Mouse (Mus musculus) kidney, embryonic 16.5 days (tissue): ENCODE results near the gene Inpp5e. TPM values are rescaled to one million over a fixed set of nuclear protein-coding genes. Genes with fewer than 3 reads are reported as not detected.
A peak's percentile ranks its signal among the peaks of the same experiment; 100 is the strongest.

Experiments used
- ATAC-seq: fragments of 200-750 bp; cut with Nextera tagmentation; 2 replicates; pipeline ENCODE4 v1.8.0; 2017; ENCODE audit warnings: moderate TSS enrichment; ENCODE audit not compliant: low FRiP score, low TSS enrichment
- H3K27ac ChIP-seq: fragments of 300-500 bp; sonication (generic); 2 replicates; pipeline ENCODE4 v1.5.1; 2014; ENCODE audit warnings: low read length
- H3K27me3 ChIP-seq: fragments of 300-500 bp; sonication (generic); 2 replicates; pipeline ENCODE4 v1.6.1; 2014; ENCODE audit warnings: low read length, control low read depth, mixed read lengths; ENCODE audit not compliant: insufficient read depth
- H3K36me3 ChIP-seq: fragments of 300-500 bp; sonication (generic); 2 replicates; pipeline ENCODE4 v1.6.1; 2014; ENCODE audit warnings: low read length, control low read depth, mixed read lengths; ENCODE audit not compliant: insufficient read depth
- H3K4me1 ChIP-seq: fragments of 300-500 bp; sonication (generic); 2 replicates; pipeline ENCODE4 v1.6.1; 2014; ENCODE audit warnings: low read length, control low read depth, mixed read lengths; ENCODE audit not compliant: insufficient read depth
- H3K4me2 ChIP-seq: fragments of 300-500 bp; sonication (generic); replicated peaks from 2 replicates; pipeline ENCODE4 v1.6.1; 2014; ENCODE audit warnings: low read depth, low read length
- H3K4me3 ChIP-seq: fragments of 300-500 bp; sonication (generic); 2 replicates; pipeline ENCODE4 v1.5.1; 2014; ENCODE audit warnings: mild to moderate bottlenecking, low read length
- H3K9ac ChIP-seq: fragments of 300-500 bp; sonication (generic); replicated peaks from 2 replicates; pipeline ENCODE4 v1.6.1; 2014; ENCODE audit warnings: low read length
- H3K9me3 ChIP-seq: fragments of 300-500 bp; sonication (generic); 2 replicates; pipeline ENCODE4 v1.6.1; 2016; ENCODE audit warnings: low read length, control low read depth
- WGBS: fragments of 180-500 bp; shearing (Covaris S2); extraction: QIAGEN DNeasy Blood & Tissue Kit; methylation state at CpG from one replicate; pipeline ENCODE4 v1.1.7; 2014; 5-methylcytosine and 5-hydroxymethylcytosine counted together
- polyA plus RNA-seq: library from polyadenylated mRNA; unstranded; fragments of >200 nt; fragmentation: Nextera tagmentation; extraction: Ambion mirVana; gene quantifications from 2 replicates; pipeline ENCODE4 v1.2.1, GENCODE M21; 2015

Inpp5e gene
- polyA plus RNA-seq, 1 experiment from 2014 or later = 24.9 TPM

DNA sequence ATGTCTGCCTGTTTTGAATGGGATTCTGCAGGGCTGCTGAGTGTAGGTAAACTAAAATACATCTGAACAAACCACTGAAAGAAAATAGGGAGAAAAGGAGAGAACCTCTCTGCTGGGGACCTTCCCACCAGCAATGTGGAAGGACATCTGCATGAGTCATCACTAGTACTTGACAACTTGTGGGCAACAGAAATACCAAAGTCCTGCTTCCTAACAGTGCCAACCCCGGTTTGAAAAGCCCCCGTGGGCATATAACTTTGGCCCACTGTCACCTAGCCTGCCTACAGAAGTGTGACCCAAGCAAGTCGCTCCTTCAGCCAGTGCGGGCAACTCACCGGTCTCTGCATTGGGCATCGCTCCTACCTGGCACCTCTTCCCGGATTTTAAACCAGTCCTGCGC, 36.6 kb downstream of the Inpp5e start:
- Histone ChIP-seq H3K9ac (no peak overlapping the region), H3K4me3 (no peak overlapping the region), H3K27me3 (no peaks in the 10 kb centered on the region), H3K9me3 (no peaks in the 10 kb centered on the region), H3K4me2 (no peak overlapping the region), H3K4me1 (no peaks in the 10 kb centered on the region), H3K27ac (no peak overlapping the region), H3K36me3 (peaks cover 85% of the 10 kb centered on the region)
- 94% methylated on average over 8 of the region's 8 CpGs for WGBS
- no peak for ATAC-seq

DNA sequence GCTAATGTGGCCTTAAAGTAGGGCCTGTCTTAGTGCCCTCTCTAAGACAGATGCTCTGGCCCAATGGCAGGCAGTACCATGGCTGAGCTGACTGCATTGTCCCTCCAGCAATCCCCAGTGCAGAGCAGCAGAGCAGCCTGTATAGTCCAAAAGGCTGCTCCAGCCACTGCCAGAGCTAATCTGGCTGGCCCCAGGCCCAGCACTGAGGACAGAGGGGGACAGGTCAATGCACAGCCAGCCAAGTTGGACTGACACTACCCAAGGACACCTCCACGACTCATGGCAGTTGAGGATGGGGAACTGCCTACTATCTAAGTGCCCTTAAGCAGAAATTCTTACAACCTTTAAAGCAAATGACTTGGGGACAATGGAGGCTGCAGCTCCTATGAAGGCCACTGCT, 40.4 kb downstream of the Inpp5e start:
- no peak overlapping the region for H3K9ac ChIP-seq
- H3K36me3 ChIP-seq = peaks cover 80% of the 10 kb centered on the region
- ATAC-seq = no peak

DNA sequence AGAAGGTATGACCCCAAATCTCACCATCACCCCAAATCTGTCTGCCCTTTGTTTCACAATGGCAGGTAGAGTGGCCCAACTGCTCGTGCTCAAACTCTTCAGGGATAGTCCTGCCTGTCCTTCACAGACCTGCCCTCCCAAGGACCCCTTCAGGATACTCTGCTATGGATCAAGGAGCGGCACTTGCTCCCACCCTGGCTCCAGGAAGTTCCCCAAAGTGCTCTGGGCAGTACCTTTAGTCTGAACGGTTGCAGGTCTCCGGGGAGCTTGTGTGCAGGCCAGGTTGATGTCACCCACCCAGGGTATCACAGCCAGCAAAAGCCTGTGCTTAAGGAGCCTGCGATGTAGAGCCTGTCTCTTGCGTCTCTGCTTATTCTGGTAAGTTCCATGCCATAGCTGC, 41.1 kb downstream of the Inpp5e start:
- ATAC-seq = no peak
- H3K4me1 ChIP-seq = no peaks in the 10 kb centered on the region
- H3K4me3 ChIP-seq = no peak overlapping the region
- no peak overlapping the region for H3K9ac ChIP-seq
- H3K27ac ChIP-seq = no peak overlapping the region
- no peaks in the 10 kb centered on the region for H3K9me3 ChIP-seq
- H3K4me2 ChIP-seq = no peak overlapping the region
- peaks cover 80% of the 10 kb centered on the region for H3K36me3 ChIP-seq
- 93% methylated on average over 6 of the region's 6 CpGs for WGBS
- no peaks in the 10 kb centered on the region for H3K27me3 ChIP-seq

More for the DNA sequence above, 40.4 kb downstream of the Inpp5e start:
- Histone ChIP-seq H3K4me1 (no peaks in the 10 kb centered on the region), H3K4me3 (no peak overlapping the region), H3K4me2 (no peak overlapping the region), H3K9me3 (no peaks in the 10 kb centered on the region), H3K27ac (no peak overlapping the region), H3K27me3 (no peaks in the 10 kb centered on the region)
- 95% methylated on average over 1 of the region's 1 CpGs for WGBS

DNA sequence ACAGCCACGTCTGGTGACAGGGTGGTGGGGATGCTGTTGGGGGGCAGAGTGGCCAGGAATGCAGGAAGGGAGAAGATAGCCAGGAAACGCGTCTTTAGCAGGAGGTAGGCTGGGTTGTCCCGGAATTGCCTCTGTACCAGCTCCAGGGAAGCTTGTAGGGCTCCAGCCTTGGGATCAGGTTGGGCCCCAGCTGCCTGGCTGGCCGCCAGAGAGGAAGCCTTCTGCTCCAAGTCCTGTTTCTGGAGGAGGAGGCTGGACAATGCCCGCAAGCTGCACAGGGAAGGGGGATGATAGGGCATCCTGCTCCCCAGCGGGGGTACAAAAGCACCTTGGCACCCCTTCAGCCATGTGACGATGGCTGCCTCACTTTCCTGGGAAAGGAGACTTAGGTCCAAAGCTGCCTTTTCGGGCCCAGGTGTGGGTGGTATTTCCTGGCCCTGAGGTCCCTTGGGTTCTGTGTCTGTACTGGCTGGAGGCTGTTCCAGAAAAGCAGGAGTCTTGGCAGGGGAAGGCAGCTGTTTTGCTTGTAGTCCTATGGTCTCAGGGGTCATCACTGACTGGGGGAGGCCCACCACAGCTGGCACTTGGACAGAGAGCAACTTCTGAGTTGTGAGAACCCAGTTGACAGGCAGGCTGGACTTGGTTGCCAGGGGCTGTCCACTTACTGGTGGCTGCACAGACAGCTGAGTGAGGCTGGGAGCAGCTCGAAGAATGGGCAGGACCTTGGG, 44.1 kb downstream of the Inpp5e start:
- H3K4me1 ChIP-seq = no peaks in the 10 kb centered on the region
- no peaks in the 10 kb centered on the region for H3K27me3 ChIP-seq
- H3K27ac ChIP-seq = peak overlapping the region; percentile 28; the same call in 1 of the 2 replicates
- 77% methylated on average over 10 of the region's 10 CpGs for WGBS
- H3K9me3 ChIP-seq = no peaks in the 10 kb centered on the region
- no peak overlapping the region for H3K9ac ChIP-seq
- no peak overlapping the region for H3K4me3 ChIP-seq
- H3K4me2 ChIP-seq = no peak overlapping the region
- H3K36me3 ChIP-seq = peaks cover 60% of the 10 kb centered on the region
- ATAC-seq = no peak

DNA sequence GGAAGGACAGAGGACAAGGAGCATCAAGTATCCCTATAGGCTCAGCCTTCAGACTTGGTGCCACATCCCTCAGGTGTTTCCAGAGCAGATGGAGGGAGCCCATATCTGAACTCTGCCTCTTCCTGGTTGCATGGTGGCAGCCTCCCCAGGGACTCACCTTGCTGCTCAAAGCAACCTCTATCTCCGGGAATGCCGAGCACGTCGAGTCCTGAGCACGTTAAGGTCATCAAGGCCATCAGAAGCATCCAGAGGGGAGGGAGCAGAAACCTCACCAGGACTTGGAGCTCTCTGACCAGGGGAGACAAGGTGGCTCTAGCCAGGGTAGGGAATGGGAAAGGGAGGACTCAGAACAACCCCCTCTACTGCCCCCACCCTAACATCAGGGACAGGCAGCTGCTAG, 45.5 kb downstream of the Inpp5e start:
- H3K4me2 ChIP-seq = no peak overlapping the region
- no peak overlapping the region for H3K4me3 ChIP-seq
- H3K4me1 ChIP-seq = no peaks in the 10 kb centered on the region
- no peaks in the 10 kb centered on the region for H3K27me3 ChIP-seq
- ATAC-seq = no peak
- H3K36me3 ChIP-seq = peaks cover 48% of the 10 kb centered on the region
- no peaks in the 10 kb centered on the region for H3K9me3 ChIP-seq
- WGBS = 80% methylated on average over 5 of the region's 5 CpGs
- H3K27ac ChIP-seq = no peak overlapping the region
- no peak overlapping the region for H3K9ac ChIP-seq

DNA sequence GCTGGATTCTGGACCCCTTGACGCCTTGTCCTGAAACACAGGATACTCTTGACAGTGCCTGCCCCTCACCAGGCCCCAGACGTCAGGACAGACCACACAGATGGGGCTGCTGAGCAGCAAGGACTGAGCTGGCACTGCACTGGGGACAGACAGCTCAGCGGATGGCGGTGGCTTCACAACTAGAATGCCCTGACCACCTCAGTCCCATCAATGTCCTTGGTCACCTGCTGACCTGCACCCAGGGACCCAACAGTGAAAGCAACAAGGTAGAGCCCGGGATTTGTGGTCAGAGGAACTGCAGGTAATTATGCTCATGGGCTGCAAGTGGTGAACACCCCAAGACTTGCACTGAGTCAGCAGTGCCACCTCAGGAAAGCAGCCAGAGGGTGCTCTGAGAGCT, 46.0 kb downstream of the Inpp5e start:
- Histone ChIP-seq H3K36me3 (peaks cover 44% of the 10 kb centered on the region), H3K27ac (no peak overlapping the region), H3K4me3 (no peak overlapping the region), H3K27me3 (no peaks in the 10 kb centered on the region), H3K9me3 (no peaks in the 10 kb centered on the region), H3K9ac (no peak overlapping the region), H3K4me2 (no peak overlapping the region), H3K4me1 (no peaks in the 10 kb centered on the region)
- 88% methylated on average over 5 of the region's 5 CpGs for WGBS
- no peak for ATAC-seq

DNA sequence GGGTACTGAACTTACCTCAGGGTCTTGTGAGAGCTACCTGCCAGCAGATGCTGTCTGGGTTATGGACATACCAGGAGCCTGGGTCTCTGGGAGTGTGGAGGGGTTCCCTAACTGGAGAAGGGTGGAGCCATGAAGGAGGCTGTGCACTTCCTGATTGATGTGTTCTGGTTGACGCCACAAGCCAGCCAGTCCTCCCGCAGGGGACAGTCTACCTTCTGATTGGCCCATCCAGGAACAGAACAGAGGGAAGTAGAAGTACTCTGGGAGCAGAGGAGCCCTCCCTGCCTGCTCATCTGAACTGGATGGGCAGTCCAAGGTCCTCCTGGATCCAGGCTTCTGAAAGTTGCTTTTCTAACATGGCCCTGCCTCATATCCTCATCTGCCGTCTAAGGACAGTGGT, 48.2 kb downstream of the Inpp5e start, which contains the start of gene Card9:
Gene Card9 (minus strand): TSS at position 147 of the 400 bp plus-strand sequence.
- H3K4me1 ChIP-seq = peaks cover 4% of the 10 kb centered on the region; the same call in 1 of the 2 replicates
- H3K4me2 ChIP-seq = no peak within 1 kb of the TSS
- H3K27ac ChIP-seq = no peak within 1 kb of the TSS
- no peak within 1 kb of the TSS for H3K4me3 ChIP-seq
- H3K9ac ChIP-seq = no peak within 1 kb of the TSS; the same call in 1 of the 2 replicates
- H3K36me3 ChIP-seq = peaks cover 23% of the 10 kb centered on the region; the same call in 1 of the 2 replicates
- no peaks in the 10 kb centered on the region for H3K27me3 ChIP-seq
- WGBS = 43% methylated on average over 3 of the region's 3 CpGs
- no peak for ATAC-seq
- H3K9me3 ChIP-seq = no peaks in the 10 kb centered on the region

DNA sequence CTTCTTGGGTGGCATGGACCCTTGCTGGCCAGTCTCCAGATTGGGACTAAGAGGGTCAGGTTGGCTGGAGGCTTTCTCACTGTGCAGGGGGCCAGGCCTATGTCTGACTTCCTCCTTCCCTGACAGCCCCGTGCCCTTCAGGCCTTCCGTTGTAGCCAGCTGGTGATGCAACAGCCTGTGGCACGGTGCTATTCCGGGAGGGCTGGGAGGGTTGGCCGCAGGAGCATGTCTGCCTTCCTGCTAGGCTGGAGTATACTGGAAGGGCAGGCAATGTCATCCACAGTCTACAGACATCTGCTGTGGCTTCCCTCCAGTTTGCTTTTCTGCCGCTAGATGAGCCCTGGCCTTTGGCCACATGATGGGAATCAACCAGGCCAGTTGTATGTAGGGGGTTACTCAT, 49.0 kb downstream of the Inpp5e start:
- no peak overlapping the region for H3K27ac ChIP-seq
- H3K27me3 ChIP-seq = no peaks in the 10 kb centered on the region

DNA sequence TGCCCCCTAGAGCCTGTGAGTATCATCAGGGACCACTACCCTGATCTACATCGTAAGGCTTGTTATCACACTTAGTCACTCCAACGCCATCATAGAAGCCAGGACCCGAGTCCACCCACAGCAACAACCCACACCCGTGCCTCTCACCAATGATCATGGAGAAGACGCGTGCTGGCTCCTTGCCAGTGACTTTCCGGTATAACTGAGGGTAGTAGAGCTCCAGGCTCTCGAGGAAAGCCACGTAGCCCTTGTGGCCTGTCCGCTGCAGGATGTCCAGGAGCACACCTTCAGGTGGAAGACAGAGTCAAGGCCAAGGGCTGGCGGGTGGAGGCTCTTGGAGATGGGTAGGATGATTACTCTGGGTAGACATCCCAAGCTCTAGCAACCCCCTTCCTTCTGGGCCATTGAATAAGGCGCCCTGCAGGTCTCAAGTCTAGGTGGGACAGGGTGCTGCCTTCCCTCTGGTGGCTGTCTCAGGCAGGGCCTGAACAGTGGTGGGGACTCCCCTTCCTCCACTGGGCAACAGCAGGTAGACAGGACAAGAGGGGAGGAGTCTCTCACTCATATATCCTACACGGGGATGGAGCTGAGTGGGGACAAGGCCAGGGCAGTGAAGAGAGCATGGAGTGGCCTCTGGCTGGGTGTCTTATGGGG, 50.2 kb downstream of the Inpp5e start:
- Histone ChIP-seq H3K9ac (no peak overlapping the region), H3K4me3 (no peak overlapping the region)
- ATAC-seq = no peak; the same call in 1 of the 2 replicates

More for the DNA sequence above, 49.0 kb downstream of the Inpp5e start:
- no peak overlapping the region for H3K9ac ChIP-seq
- no peaks in the 10 kb centered on the region for H3K9me3 ChIP-seq
- WGBS = 83% methylated on average over 6 of the region's 6 CpGs
- ATAC-seq = no peak
- peaks cover 4% of the 10 kb centered on the region; the same call in 1 of the 2 replicates for H3K4me1 ChIP-seq
- peaks cover 16% of the 10 kb centered on the region; the same call in 1 of the 2 replicates for H3K36me3 ChIP-seq
- no peak overlapping the region for H3K4me3 ChIP-seq
- no peak overlapping the region for H3K4me2 ChIP-seq

DNA sequence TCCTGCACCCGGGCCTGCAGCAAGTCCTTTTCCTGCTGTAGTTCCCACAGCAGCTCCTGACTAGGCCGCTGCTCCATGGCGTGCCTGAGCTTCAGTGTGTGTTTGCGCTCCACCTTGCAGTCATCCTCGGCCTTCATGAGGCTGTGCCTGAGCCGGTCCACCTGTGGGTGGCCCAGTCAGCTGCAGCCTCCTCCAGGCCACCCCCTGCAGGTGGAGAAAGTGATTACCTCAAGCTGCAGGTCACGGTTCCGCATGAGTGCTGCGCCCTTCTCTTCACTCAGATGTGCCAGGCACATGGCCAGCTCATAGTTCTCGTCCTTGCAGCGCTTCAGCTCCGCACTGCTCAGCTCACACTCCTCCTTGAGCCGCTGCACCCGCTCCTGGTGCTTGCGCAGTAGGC, 51.5 kb downstream of the Inpp5e start:
- Histone ChIP-seq H3K27ac (no peak overlapping the region), H3K36me3 (no peaks in the 10 kb centered on the region)
- 40% methylated on average over 15 of the region's 15 CpGs for WGBS

More for the DNA sequence above, 50.2 kb downstream of the Inpp5e start:
- no peaks in the 10 kb centered on the region for H3K27me3 ChIP-seq
- no peak overlapping the region for H3K27ac ChIP-seq
- WGBS = 88% methylated on average over 13 of the region's 13 CpGs
- H3K9me3 ChIP-seq = no peaks in the 10 kb centered on the region
- peaks cover 9% of the 10 kb centered on the region; the same call in 1 of the 2 replicates for H3K36me3 ChIP-seq
- H3K4me2 ChIP-seq = no peak overlapping the region
- peaks cover 4% of the 10 kb centered on the region; the same call in 1 of the 2 replicates for H3K4me1 ChIP-seq

More for the DNA sequence above, 51.5 kb downstream of the Inpp5e start:
- Histone ChIP-seq H3K4me1 (peaks cover 8% of the 10 kb centered on the region), H3K4me3 (no peak overlapping the region), H3K9me3 (no peaks in the 10 kb centered on the region), H3K9ac (no peak overlapping the region), H3K4me2 (no peak overlapping the region), H3K27me3 (no peaks in the 10 kb centered on the region)
- peak; percentile 50 for ATAC-seq
